Mouse (Mus musculus) neural tube, embryonic 12.5 days (tissue): ENCODE results near the gene Mgrn1. TPM values are rescaled to one million over a fixed set of nuclear protein-coding genes. Genes with fewer than 3 reads are reported as not detected.

Experiments
- ATAC-seq: fragments of 200-750 bp; cut with Nextera tagmentation; 2 replicates; pipeline ENCODE4 v1.8.0; 2017; ENCODE audit warnings: low read depth, mild to moderate bottlenecking, moderate TSS enrichment, moderate library complexity; ENCODE audit not compliant: low FRiP score
- H3K27ac ChIP-seq: fragments of 300-500 bp; sonication (generic); 2 replicates; pipeline ENCODE4 v1.5.1; 2016
- H3K27me3 ChIP-seq: fragments of 300-500 bp; sonication (generic); replicated peaks from 2 replicates; pipeline ENCODE4 v1.6.1; 2016; ENCODE audit warnings: mild to moderate bottlenecking
- H3K36me3 ChIP-seq: fragments of 300-500 bp; sonication (generic); 2 replicates; pipeline ENCODE4 v1.6.1; 2016; ENCODE audit warnings: mild to moderate bottlenecking
- H3K4me1 ChIP-seq: fragments of 300-500 bp; sonication (generic); 2 replicates; pipeline ENCODE4 v1.6.1; 2016
- H3K4me2 ChIP-seq: fragments of 300-500 bp; sonication (generic); replicated peaks from 2 replicates; pipeline ENCODE4 v1.6.1; 2016; ENCODE audit warnings: mild to moderate bottlenecking
- H3K4me3 ChIP-seq: fragments of 300-500 bp; sonication (generic); 2 replicates; pipeline ENCODE4 v1.5.1; 2016
- H3K9ac ChIP-seq: fragments of 300-500 bp; sonication (generic); 2 replicates; pipeline ENCODE4 v1.6.1; 2016; ENCODE audit warnings: mild to moderate bottlenecking
- H3K9me3 ChIP-seq: fragments of 300-500 bp; sonication (generic); 2 replicates; pipeline ENCODE4 v1.6.1; 2016; ENCODE audit warnings: mild to moderate bottlenecking
- WGBS: fragments of 180-500 bp; shearing (Covaris S2); methylation state at CpG from one replicate; pipeline ENCODE4 v1.1.7; 2016; 5-methylcytosine and 5-hydroxymethylcytosine counted together
- polyA plus RNA-seq: library from polyadenylated mRNA; unstranded; fragments of >200 nt; fragmentation: Nextera tagmentation; extraction: Ambion mirVana; gene quantifications from 2 replicates; pipeline ENCODE4 v1.2.1, GENCODE M21; 2016

Mgrn1 gene
- 92.5 and 93.3 TPM in 2 replicates for polyA plus RNA-seq

GRCm38 (mm10) chr16:4885760-4886689 lies at the start of gene Mgrn1:
Gene Mgrn1 (plus strand): TSS chr16:4886249.
- peak within 1 kb of the TSS; percentile 80 for H3K9ac ChIP-seq

DNA sequence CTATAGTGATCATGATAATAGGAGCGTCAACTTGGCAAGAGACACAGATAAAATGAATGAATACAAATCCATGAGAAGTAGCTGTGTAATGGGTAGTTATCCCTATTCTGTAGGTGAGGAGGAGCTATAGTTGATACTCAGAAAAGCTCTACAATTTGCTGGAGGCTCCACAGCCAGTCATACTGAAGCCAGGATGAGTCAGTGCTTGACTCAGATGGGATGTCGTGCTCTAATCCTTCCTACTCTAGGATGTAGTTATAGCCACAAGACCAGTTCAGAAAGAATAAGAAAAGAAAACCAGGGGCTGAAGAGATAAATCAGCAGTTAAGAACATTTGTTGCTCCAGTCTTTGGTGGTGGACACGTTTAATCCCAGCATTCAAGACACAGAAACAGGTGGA lies 48.4 kb upstream of the Mgrn1 start:
- H3K4me1 ChIP-seq = no peaks in the 10 kb centered on the region
- ATAC-seq = no peak
- H3K36me3 ChIP-seq = no peaks in the 10 kb centered on the region
- 85% methylated on average over 3 of the region's 3 CpGs for WGBS
- H3K27ac ChIP-seq = no peak overlapping the region
- no peaks in the 10 kb centered on the region for H3K27me3 ChIP-seq
- no peak overlapping the region for H3K4me2 ChIP-seq
- no peak overlapping the region for H3K4me3 ChIP-seq
- H3K9me3 ChIP-seq = no peaks in the 10 kb centered on the region
- H3K9ac ChIP-seq = no peak overlapping the region

More at GRCm38 (mm10) chr16:4885760-4886689, at the start of gene Mgrn1:
- Histone ChIP-seq H3K36me3 (no peaks in the 10 kb centered on the region), H3K9me3 (no peaks in the 10 kb centered on the region), H3K4me2 (peak within 1 kb of the TSS; percentile 83), H3K27me3 (no peaks in the 10 kb centered on the region), H3K27ac (peak within 1 kb of the TSS; percentile 50; the same call in 1 of the 2 replicates), H3K4me1 (peaks cover 31% of the 10 kb centered on the region), H3K4me3 (peak within 1 kb of the TSS; percentile 77)
- ATAC-seq = peak; percentile 91
- under 1% methylated on average over 73 of the region's 74 CpGs for WGBS

DNA sequence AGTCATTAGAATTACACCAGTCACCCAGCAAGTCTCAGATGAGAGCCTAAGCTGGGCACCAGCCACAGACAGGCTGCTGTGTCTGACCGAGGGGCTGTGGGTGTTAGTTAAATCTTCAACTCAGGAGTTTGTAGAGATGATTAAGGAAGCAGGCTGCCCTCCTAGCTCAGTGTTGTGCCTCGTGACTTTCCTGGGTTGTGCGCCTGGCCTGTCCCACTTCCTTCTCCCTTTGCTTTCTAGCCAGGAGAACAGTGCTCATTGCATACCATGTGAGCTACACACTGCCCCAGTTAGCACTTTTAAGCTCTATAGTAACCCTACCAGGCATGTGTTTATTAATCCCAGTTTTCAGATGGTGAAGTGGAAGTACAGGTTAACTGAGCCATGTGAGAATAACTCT lies 46.5 kb upstream of the Mgrn1 start:
- H3K27ac ChIP-seq = no peak overlapping the region
- no peaks in the 10 kb centered on the region for H3K27me3 ChIP-seq
- no peaks in the 10 kb centered on the region for H3K36me3 ChIP-seq
- H3K9ac ChIP-seq = no peak overlapping the region
- ATAC-seq = no peak
- no peaks in the 10 kb centered on the region for H3K9me3 ChIP-seq
- H3K4me1 ChIP-seq = no peaks in the 10 kb centered on the region
- H3K4me3 ChIP-seq = no peak overlapping the region
- no peak overlapping the region for H3K4me2 ChIP-seq
- WGBS = 80% methylated on average over 3 of the region's 3 CpGs

DNA sequence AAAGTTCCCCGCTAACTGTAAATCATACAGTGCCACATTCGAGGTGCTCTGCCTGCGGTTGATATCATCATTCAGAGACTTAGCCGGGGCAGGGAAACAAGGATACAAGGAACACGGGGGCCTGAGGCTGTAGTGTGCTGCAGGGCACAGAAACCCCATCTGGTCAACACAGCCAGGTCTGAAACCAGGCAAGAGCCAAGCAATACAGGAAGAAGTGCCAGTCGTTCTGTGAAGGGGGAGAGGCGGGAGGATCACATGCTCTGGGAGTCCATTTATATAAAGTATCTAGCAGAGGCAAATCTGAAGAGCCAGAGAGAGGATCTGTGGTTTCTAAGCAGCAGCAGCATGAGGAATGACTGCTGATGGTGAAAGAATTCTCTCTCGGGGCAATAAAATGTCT lies 45.8 kb upstream of the Mgrn1 start:
- no peaks in the 10 kb centered on the region for H3K9me3 ChIP-seq
- 82% methylated on average over 8 of the region's 8 CpGs for WGBS
- no peak overlapping the region for H3K4me2 ChIP-seq
- no peaks in the 10 kb centered on the region for H3K4me1 ChIP-seq
- H3K27ac ChIP-seq = no peak overlapping the region
- no peaks in the 10 kb centered on the region for H3K27me3 ChIP-seq
- no peaks in the 10 kb centered on the region for H3K36me3 ChIP-seq
- ATAC-seq = no peak
- H3K9ac ChIP-seq = no peak overlapping the region
- no peak overlapping the region for H3K4me3 ChIP-seq

DNA sequence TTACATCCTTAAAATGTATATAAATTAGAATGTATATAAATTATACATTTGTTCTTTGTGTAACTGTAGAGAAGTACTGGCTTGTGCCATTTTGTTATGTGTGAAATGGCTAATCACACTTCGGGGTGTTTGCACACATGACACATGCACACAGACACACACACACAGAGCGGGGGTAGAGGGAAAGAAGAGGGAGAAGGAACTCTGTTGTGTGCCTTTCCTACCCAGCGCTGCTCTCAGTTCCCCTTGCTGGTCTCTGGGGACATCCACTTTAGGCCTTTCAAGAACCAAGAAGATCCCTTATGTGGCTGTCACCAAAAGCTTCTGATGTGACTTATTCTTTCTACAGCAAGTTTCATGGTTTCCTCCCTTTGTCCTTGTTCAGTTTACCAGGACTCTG lies 39.0 kb upstream of the Mgrn1 start:
- no peak overlapping the region for H3K4me2 ChIP-seq
- H3K4me3 ChIP-seq = no peak overlapping the region
- H3K9ac ChIP-seq = no peak overlapping the region
- H3K4me1 ChIP-seq = no peaks in the 10 kb centered on the region
- H3K36me3 ChIP-seq = no peaks in the 10 kb centered on the region
- WGBS = 85% methylated on average over 3 of the region's 3 CpGs
- H3K27me3 ChIP-seq = no peaks in the 10 kb centered on the region
- no peaks in the 10 kb centered on the region for H3K9me3 ChIP-seq
- no peak for ATAC-seq
- H3K27ac ChIP-seq = no peak overlapping the region

DNA sequence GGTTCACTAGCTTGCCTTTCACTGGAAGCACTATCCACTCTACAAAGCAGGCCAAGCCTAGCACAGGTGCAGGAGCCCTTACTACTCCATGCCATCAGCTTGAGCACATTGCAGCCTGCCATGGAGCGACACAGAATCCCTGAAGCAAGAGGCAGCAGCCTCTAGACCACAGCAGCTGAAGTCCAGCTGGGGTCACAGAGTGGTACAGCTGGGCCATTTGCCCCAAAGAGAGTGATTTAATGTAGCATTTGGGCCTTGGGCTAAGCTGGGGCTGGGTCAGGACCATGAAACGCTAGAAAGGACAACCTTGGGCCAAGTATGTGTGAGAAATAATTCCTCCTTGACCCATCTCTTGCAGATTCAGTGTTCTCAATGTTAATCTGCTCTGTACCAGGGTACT lies 38.0 kb upstream of the Mgrn1 start:
- no peaks in the 10 kb centered on the region for H3K27me3 ChIP-seq
- WGBS = 83% methylated on average over 2 of the region's 2 CpGs
- no peak overlapping the region for H3K4me2 ChIP-seq
- H3K9me3 ChIP-seq = no peaks in the 10 kb centered on the region
- no peaks in the 10 kb centered on the region for H3K36me3 ChIP-seq
- H3K27ac ChIP-seq = no peak overlapping the region
- ATAC-seq = no peak
- H3K4me1 ChIP-seq = no peaks in the 10 kb centered on the region
- H3K4me3 ChIP-seq = no peak overlapping the region
- no peak overlapping the region for H3K9ac ChIP-seq

DNA sequence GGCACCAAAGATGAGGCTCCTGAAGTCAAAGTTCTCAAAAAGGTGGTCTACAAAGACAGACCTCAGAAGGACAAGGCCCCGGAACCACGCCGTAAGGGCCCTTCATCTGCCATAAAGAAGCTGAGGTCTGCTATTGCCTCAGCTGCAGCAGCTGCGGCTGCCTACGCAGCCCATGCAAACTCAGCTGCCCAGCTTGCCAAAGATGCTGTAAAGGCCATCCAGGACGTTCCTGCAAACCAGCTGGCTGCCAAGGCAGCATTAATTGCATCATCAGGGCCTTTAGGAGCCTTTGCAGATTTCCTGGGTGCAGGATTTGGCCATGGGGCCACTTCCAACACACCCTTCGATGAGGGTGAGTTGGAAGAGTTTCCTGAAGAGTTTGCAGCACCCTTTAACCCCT lies 35.7 kb upstream of the Mgrn1 start:
- WGBS = 71% methylated on average over 7 of the region's 7 CpGs
- Histone ChIP-seq H3K36me3 (no peaks in the 10 kb centered on the region), H3K27ac (no peak overlapping the region), H3K4me1 (no peaks in the 10 kb centered on the region), H3K4me2 (no peak overlapping the region), H3K27me3 (no peaks in the 10 kb centered on the region), H3K9ac (no peak overlapping the region), H3K4me3 (no peak overlapping the region), H3K9me3 (no peaks in the 10 kb centered on the region)
- ATAC-seq = no peak

- no peak overlapping the region for H3K9ac ChIP-seq
- no peaks in the 10 kb centered on the region for H3K4me1 ChIP-seq
- H3K4me3 ChIP-seq = no peak overlapping the region
- no peaks in the 10 kb centered on the region for H3K36me3 ChIP-seq
- no peaks in the 10 kb centered on the region for H3K27me3 ChIP-seq
- WGBS = 68% methylated on average over 5 of the region's 5 CpGs
- H3K9me3 ChIP-seq = no peaks in the 10 kb centered on the region
- ATAC-seq = no peak
- no peak overlapping the region for H3K27ac ChIP-seq
- H3K4me2 ChIP-seq = no peak overlapping the region
These were observed 35.0 kb upstream of the Mgrn1 start for GRCm38 (mm10) chr16:4850938-4851628.

DNA sequence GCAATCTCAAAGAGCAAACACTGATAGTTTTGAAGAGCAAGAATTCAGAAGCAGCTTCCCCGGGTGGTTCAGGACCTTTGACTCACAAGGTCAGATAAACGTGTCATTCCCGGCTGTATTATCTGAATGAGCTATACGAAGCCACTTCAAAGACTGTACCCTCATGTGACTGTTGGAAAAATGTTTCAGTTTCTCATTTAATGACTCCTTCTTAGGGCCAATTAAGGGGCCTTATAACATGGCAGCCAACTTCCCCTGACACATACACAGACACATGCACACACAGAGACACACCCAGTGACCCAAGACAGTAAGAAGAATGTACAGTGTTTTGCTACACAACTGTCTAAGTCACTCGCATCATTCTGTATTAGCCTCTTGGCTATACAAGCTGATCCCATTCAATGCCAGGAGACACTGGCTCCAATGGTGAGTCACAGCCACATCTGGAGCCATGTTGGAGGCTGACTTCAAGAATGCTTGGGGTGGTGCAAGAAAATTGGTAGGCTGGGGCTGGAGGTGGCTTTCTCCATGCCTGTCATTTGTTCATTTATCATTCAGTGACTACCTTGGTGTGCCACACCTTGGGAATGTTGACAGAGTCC lies 30.9 kb upstream of the Mgrn1 start:
- WGBS = 83% methylated on average over 5 of the region's 5 CpGs
- H3K4me3 ChIP-seq = no peak overlapping the region

GRCm38 (mm10) chr16:4861392-4861791 lies 24.7 kb upstream of the Mgrn1 start:
- Histone ChIP-seq H3K4me1 (no peaks in the 10 kb centered on the region), H3K36me3 (no peaks in the 10 kb centered on the region), H3K4me3 (no peak overlapping the region), H3K27me3 (no peaks in the 10 kb centered on the region), H3K27ac (no peak overlapping the region), H3K9me3 (no peaks in the 10 kb centered on the region), H3K9ac (no peak overlapping the region), H3K4me2 (no peak overlapping the region)
- WGBS = 51% methylated on average over 10 of the region's 10 CpGs
- no peak for ATAC-seq

More for the DNA sequence above, 30.9 kb upstream of the Mgrn1 start:
- no peak overlapping the region for H3K27ac ChIP-seq
- no peaks in the 10 kb centered on the region for H3K4me1 ChIP-seq
- H3K27me3 ChIP-seq = no peaks in the 10 kb centered on the region
- H3K9me3 ChIP-seq = no peaks in the 10 kb centered on the region
- ATAC-seq = no peak
- H3K36me3 ChIP-seq = no peaks in the 10 kb centered on the region
- H3K4me2 ChIP-seq = no peak overlapping the region
- H3K9ac ChIP-seq = no peak overlapping the region

DNA sequence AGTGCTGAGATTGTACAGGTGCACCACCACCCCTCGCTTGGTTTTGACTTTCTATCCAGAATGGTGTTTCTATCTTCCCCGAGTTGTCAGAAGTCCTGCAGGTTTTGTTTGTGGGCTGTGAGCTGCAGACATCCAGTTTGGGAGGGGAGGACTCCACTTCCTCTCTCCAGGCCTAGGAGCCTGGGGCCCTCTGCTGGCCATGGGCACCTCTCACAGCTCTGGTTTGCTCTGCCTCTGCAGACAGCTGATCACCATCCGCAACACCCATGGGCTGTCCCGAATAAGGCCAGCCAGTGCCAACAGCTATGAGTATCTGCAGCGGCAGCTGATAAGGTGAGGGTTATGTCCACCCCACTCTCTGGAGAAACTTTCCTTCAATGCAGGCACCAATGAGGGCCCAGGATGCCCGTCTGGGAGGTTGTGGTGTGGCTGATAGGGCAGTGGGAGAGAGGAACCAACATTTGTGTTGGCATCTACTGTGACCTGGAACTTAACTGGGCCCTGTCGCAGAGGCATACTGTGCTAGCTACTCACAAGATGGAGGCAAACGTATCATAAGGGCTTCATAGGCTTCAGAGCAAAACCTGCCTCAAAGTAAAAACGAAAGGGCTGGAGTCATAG lies 23.1 kb upstream of the Mgrn1 start:
- H3K27ac ChIP-seq = no peak overlapping the region
- H3K4me2 ChIP-seq = no peak overlapping the region
- no peaks in the 10 kb centered on the region for H3K4me1 ChIP-seq
- no peak for ATAC-seq
- H3K36me3 ChIP-seq = no peaks in the 10 kb centered on the region
- no peaks in the 10 kb centered on the region for H3K9me3 ChIP-seq
- WGBS = 60% methylated on average over 9 of the region's 9 CpGs
- H3K27me3 ChIP-seq = no peaks in the 10 kb centered on the region
- no peak overlapping the region for H3K9ac ChIP-seq
- no peak overlapping the region for H3K4me3 ChIP-seq

GRCm38 (mm10) chr16:4863742-4864141 lies 22.3 kb upstream of the Mgrn1 start:
- no peak overlapping the region for H3K9ac ChIP-seq
- no peaks in the 10 kb centered on the region for H3K27me3 ChIP-seq
- no peak overlapping the region for H3K4me2 ChIP-seq
- ATAC-seq = no peak
- no peaks in the 10 kb centered on the region for H3K36me3 ChIP-seq
- H3K4me1 ChIP-seq = no peaks in the 10 kb centered on the region
- H3K27ac ChIP-seq = no peak overlapping the region
- WGBS = 84% methylated on average over 8 of the region's 8 CpGs
- H3K9me3 ChIP-seq = no peaks in the 10 kb centered on the region
- no peak overlapping the region for H3K4me3 ChIP-seq
